Mouse (Mus musculus): ENCODE measurements around the gene Cst7. TPM values are rescaled to one million over a fixed set of nuclear protein-coding genes. Genes with fewer than 3 reads are reported as not detected.

Cst7 gene
- polyA plus RNA-seq, 1 experiment from 2014 or later, result 0.28 TPM

DNA sequence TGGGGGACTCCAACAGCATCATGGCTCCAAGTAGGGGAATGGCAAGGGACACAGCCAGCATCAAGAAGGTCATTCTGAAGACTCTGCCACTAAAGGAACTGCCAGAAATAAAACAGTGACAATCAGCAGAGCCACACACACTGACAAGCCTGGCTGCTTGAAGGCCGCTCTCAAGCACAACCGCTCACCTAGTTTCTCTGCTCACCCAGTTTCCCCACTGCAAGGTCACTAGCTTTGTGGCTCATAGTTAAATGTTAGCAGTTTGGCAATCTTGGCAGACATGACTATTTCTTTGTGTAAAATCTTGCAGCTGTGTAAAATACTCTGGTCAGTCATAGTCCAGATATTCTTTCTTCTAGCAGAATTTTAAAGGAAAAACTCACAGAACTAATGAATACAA, 30.0 kb downstream of the Cst7 start:
- WGBS, result 95% methylated on average over 2 of the region's 2 CpGs
- no peaks in the 10 kb centered on the region for H3K27me3 ChIP-seq
- no peak overlapping the region for H3K9ac ChIP-seq
- no peak overlapping the region for H3K27ac ChIP-seq
- H3K4me1 ChIP-seq, result no peaks in the 10 kb centered on the region
- H3K36me3 ChIP-seq (ENCODE audit: poor library complexity, severe bottlenecking), result peaks cover 4% of the 10 kb centered on the region; the same call in 1 of the 2 replicates
- H3K4me2 ChIP-seq, result no peak overlapping the region
- H3K4me3 ChIP-seq, result no peak overlapping the region
- H3K9me3 ChIP-seq (replicated peaks), result no peaks in the 10 kb centered on the region
- no peak for ATAC-seq

GRCm38 (mm10) chr2:150602166-150602565, 32.0 kb downstream of the Cst7 start:
- Histone ChIP-seq H3K4me1 (peaks cover 3% of the 10 kb centered on the region), H3K4me3 (no peak overlapping the region), H3K9ac (no peak overlapping the region), H3K27me3 (no peaks in the 10 kb centered on the region), H3K9me3 (replicated peaks) (no peaks in the 10 kb centered on the region), H3K36me3 (ENCODE audit: poor library complexity, severe bottlenecking) (no peaks in the 10 kb centered on the region), H3K27ac (no peak overlapping the region), H3K4me2 (no peak overlapping the region)
- 94% methylated on average over 2 of the region's 2 CpGs for WGBS
- ATAC-seq, result no peak

DNA sequence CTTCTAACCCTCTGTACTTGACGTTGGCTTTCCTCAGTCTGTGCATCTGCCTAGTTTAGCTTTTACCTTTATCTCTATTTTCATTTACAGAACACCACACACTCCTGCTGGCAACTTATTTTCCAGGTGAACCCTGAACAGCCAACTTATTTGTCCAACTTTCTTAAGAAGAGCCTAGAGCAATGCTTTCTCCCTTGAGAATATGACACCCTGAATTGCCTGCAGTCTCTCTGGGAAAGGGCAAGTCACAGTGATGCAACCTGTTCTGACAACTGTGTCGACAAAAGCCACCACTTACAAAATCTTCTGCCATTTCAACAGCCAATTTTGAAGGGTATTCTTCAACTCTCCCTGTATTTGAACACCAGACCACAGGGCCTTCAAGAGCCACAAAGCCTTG, 34.6 kb downstream of the Cst7 start:
- Histone ChIP-seq H3K27ac (no peak overlapping the region), H3K4me3 (no peak overlapping the region), H3K9ac (no peak overlapping the region), H3K4me2 (no peak overlapping the region), H3K36me3 (ENCODE audit: poor library complexity, severe bottlenecking) (no peaks in the 10 kb centered on the region), H3K9me3 (replicated peaks) (no peaks in the 10 kb centered on the region), H3K27me3 (no peaks in the 10 kb centered on the region), H3K4me1 (peaks cover 15% of the 10 kb centered on the region)
- no peak for ATAC-seq
- 83% methylated on average over 2 of the region's 2 CpGs for WGBS

DNA sequence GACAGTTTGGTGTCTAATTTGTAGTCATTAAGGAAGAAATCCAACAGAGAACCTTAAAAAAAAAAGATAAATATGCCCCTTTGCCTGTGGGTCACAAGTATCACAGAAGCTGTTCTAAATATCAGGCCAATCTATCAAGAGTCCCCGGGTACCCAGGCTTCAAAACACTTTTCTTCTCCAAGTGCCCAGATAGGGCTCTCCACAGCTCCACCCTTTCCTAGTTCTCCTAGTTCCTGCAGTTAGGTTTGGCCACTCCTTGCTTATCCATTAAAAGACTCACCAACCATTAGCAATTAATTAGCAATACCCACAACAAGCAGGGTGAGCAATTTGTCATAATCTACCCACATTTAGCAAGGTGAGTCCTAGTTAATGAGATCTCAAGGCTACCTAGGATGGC, 36.9 kb downstream of the Cst7 start:
- Histone ChIP-seq H3K9ac (no peak overlapping the region; the same call in 1 of the 2 replicates), H3K4me3 (peak overlapping the region; percentile 89), H3K36me3 (ENCODE audit: poor library complexity, severe bottlenecking) (no peaks in the 10 kb centered on the region), H3K9me3 (replicated peaks) (no peaks in the 10 kb centered on the region), H3K4me1 (peaks cover 15% of the 10 kb centered on the region), H3K27ac (no peak overlapping the region), H3K4me2 (peak overlapping the region; percentile 82), H3K27me3 (no peaks in the 10 kb centered on the region)
- ATAC-seq, result no peak
- WGBS, result 81% methylated on average over 1 of the region's 1 CpGs

DNA sequence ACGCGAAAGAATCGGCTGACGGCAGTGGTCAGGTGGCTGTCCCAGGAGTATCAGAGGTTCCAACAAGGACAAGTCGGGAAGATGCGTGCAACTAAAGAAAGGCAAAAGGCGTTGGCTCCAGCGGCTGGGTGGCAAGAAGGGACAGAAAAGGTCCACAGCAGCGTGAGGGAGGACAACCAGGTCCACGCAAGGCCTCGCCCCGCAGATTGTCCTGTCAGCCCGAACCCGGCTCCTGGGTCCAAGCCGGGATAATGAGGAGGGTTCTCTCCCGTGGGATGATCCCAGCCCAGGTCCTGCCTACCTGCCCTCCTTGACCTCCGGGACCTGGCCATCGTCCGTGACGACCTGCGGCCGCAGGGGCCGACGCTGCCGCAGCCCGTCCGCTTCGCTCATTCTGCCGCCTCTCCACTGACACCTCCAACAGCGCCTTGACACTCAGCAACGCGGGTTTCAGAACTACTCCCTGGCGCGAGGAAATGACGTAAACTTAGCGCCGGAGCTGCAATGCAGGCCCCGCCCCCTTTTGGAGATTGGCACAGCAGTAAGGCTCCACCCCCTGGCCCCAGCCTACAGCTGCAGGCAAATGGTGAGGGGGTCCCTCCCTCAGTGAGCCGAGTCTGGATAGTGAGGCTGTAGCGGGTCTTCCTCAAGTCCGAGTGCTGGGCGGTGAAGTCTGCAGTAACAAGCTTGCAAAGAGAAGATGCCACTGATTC, 38.0 kb downstream of the Cst7 start, which contains the start of gene Apmap:
TSS of gene Apmap (minus strand) at position 481 of the 713 bp plus-strand sequence.
- WGBS, result 0% methylated on average over 41 of the region's 42 CpGs
- peak within 1 kb of the TSS; percentile 40; the same call in 1 of the 2 replicates for H3K27ac ChIP-seq

DNA sequence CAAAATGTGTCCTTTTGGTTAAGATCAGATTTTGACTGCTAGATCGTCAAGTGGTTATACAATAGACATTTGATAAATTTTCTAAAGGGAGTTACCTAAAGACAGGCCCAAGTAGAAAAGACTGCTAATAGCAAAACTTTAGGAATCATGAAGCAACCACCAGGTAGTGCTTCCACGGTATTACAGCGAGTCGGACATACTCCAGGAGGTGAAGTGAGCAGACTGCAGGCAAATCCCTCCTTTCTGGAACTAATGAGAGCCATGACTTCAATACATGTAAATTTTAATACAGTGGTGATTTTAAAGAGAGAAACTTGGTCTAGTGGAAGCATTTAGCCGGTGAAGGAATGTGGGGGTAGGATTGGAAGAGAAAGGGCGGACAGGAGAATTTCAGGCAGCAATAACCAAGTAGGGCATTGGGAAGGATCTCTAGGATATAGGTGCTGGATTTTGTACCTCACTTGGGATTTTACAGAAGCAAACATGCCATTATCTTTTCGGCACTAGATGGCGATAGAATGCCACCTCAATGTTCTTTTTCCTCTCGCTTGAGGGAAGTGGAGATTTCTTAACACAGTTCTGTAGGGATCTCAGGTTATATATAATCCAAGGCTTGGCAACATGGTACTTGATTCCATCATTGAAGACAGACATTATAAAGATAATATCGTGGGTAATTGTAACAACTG, 38.8 kb downstream of the Cst7 start:
- ATAC-seq, result peak; percentile 70

More for the DNA sequence above, 38.0 kb downstream of the Cst7 start, which contains the start of gene Apmap:
- peak within 1 kb of the TSS; percentile 82 for H3K4me2 ChIP-seq
- peak within 1 kb of the TSS; percentile 82 for H3K9ac ChIP-seq
- no peaks in the 10 kb centered on the region for H3K9me3 ChIP-seq (replicated peaks)
- peak within 1 kb of the TSS; percentile 89 for H3K4me3 ChIP-seq
- ATAC-seq, result peak; percentile 98
- peaks cover 15% of the 10 kb centered on the region for H3K4me1 ChIP-seq
- H3K36me3 ChIP-seq (ENCODE audit: poor library complexity, severe bottlenecking), result no peaks in the 10 kb centered on the region
- H3K27me3 ChIP-seq, result no peaks in the 10 kb centered on the region

DNA sequence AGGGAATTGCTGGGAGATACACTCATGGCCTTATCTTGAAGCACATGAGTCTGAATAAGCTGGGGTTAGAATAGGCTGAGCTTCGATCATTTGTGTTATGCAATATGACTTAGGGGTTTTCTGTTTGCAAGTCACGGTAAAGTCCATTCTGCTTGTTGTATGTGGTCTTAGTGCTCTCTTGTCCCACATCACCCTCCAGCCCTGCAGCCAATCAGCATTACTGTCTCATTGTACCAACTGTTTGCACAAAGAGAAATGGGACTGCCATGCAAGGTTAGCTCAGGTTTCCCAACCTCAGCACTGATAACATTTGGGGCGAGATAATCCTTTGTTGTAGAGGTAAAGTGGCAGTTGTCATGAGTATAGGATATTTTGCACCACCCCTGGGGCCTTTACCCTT, 39.9 kb downstream of the Cst7 start:
- H3K9me3 ChIP-seq (replicated peaks), result no peaks in the 10 kb centered on the region
- no peak for ATAC-seq

More for the DNA sequence above, 38.8 kb downstream of the Cst7 start:
- Histone ChIP-seq H3K9ac (peak overlapping the region; percentile 60), H3K27me3 (no peaks in the 10 kb centered on the region), H3K36me3 (ENCODE audit: poor library complexity, severe bottlenecking) (no peaks in the 10 kb centered on the region), H3K9me3 (replicated peaks) (no peaks in the 10 kb centered on the region), H3K4me2 (peak overlapping the region; percentile 82), H3K27ac (no peak overlapping the region; the same call in 1 of the 2 replicates), H3K4me3 (peak overlapping the region; percentile 89), H3K4me1 (peaks cover 15% of the 10 kb centered on the region)
- 2% methylated on average over 10 of the region's 10 CpGs for WGBS

DNA sequence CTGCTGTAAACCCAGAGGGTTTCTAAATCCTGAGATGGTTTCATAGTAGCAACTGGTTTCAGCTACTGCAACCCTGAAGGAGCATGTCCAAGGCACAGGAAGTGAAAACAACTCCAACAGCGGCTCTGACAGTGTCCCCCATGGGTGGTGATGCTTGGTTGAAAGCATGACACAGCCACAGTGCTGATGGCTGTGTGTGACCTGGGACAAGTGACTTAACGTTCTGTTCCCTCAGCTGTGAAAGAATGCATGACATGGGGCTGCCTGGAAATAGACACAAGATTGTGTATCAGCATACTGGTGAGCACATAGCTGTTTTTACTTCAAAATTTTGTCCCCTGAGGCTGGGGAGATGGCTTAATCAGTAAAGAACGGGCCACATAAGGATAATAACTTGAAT, 51.5 kb downstream of the Cst7 start:
- Histone ChIP-seq H3K9me3 (replicated peaks) (no peaks in the 10 kb centered on the region), H3K27ac (no peak overlapping the region), H3K9ac (no peak overlapping the region), H3K36me3 (ENCODE audit: poor library complexity, severe bottlenecking) (peaks cover 91% of the 10 kb centered on the region), H3K27me3 (no peaks in the 10 kb centered on the region), H3K4me3 (no peak overlapping the region), H3K4me1 (no peaks in the 10 kb centered on the region), H3K4me2 (no peak overlapping the region)
- WGBS, result 82% methylated on average over 3 of the region's 3 CpGs
- ATAC-seq, result no peak

More for the DNA sequence above, 39.9 kb downstream of the Cst7 start:
- Histone ChIP-seq H3K4me1 (peaks cover 15% of the 10 kb centered on the region), H3K27ac (no peak overlapping the region), H3K27me3 (no peaks in the 10 kb centered on the region), H3K9ac (no peak overlapping the region), H3K36me3 (ENCODE audit: poor library complexity, severe bottlenecking) (no peaks in the 10 kb centered on the region), H3K4me3 (no peak overlapping the region), H3K4me2 (no peak overlapping the region)
- 81% methylated on average over 3 of the region's 3 CpGs for WGBS

DNA sequence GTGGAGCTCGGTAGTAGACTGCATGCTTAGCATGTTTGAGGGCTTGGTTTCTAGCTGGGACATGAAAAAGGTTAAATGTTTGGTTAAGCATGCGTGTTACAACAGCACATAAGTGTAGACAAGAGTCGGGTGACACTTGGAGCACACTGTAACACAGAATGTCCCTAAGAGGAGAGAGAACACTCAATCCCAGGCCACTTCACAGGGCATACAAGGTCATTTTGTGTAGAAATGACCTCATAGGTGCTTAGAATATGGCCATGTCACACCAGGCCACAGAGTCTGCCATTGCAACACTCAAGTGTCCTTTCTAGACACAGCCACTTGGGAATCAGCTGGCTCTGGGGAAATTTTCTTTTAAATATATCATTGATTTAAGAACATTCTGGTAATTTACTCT, 53.7 kb downstream of the Cst7 start:
- Histone ChIP-seq H3K9ac (no peak overlapping the region), H3K4me2 (no peak overlapping the region), H3K4me3 (no peak overlapping the region), H3K27me3 (no peaks in the 10 kb centered on the region), H3K27ac (no peak overlapping the region), H3K36me3 (ENCODE audit: poor library complexity, severe bottlenecking) (peaks cover 93% of the 10 kb centered on the region), H3K4me1 (no peaks in the 10 kb centered on the region), H3K9me3 (replicated peaks) (no peaks in the 10 kb centered on the region)
- 94% methylated on average over 3 of the region's 3 CpGs for WGBS
- no peak for ATAC-seq

DNA sequence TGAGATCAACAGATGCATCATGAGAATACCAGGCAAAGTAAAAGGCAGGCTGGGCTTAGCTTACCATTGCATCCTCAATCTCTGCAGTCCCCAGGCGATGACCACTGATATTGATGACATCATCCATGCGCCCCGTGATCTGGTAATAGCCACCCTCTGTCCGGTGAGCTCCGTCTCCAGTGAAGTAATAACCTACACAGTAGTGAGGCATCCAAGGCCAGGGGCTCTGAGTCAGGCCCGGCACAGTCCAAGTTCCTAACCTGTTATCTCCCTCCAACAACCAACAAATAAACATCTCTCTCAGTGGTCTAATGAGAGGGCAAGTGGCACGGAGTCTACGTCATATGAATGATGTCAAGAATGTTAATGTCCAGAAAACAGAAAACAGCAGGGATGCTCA, 54.7 kb downstream of the Cst7 start:
- Histone ChIP-seq H3K4me1 (no peaks in the 10 kb centered on the region), H3K27ac (no peak overlapping the region), H3K27me3 (no peaks in the 10 kb centered on the region), H3K9ac (no peak overlapping the region), H3K9me3 (replicated peaks) (no peaks in the 10 kb centered on the region), H3K4me2 (no peak overlapping the region), H3K4me3 (no peak overlapping the region), H3K36me3 (ENCODE audit: poor library complexity, severe bottlenecking) (peaks cover 93% of the 10 kb centered on the region)
- WGBS, result 94% methylated on average over 8 of the region's 8 CpGs
- ATAC-seq, result no peak

- WGBS, result 78% methylated on average over 6 of the region's 6 CpGs
- no peak for ATAC-seq
- H3K4me2 ChIP-seq, result no peak overlapping the region
- H3K4me1 ChIP-seq, result no peaks in the 10 kb centered on the region
- H3K27me3 ChIP-seq, result no peaks in the 10 kb centered on the region
- no peaks in the 10 kb centered on the region for H3K9me3 ChIP-seq (replicated peaks)
- H3K27ac ChIP-seq, result no peak overlapping the region
- H3K9ac ChIP-seq, result no peak overlapping the region
- no peak overlapping the region for H3K4me3 ChIP-seq
- peaks cover 82% of the 10 kb centered on the region for H3K36me3 ChIP-seq (ENCODE audit: poor library complexity, severe bottlenecking)
Measured at GRCm38 (mm10) chr2:150627140-150627539, 56.9 kb downstream of the Cst7 start.

Data from forebrain, embryonic 13.5 days (tissue).